Mouse (Mus musculus) CH12.LX (cell line): Measurements from ENCODE around the gene Rexo1.

Experiments used
- CHD2 ChIP-seq: IDR thresholded peaks from 2 replicates; pipeline ENCODE4 v1.6.1; 2011; ENCODE audit warnings: low read length, improper control_type of control experiment
- CTCF ChIP-seq, 2 experiments: IDR thresholded peaks in 1 of 2; conservative IDR thresholded peaks in 1 of 2; 2 replicates each; pipeline ENCODE4 v1.5.1; 2011 to 2012; ENCODE audit warnings: low read depth in 2 of 2, low read length in 2 of 2, improper control_type of control experiment in 1 of 2, inconsistent platforms in 1 of 2, mild to moderate bottlenecking in 1 of 2, moderate library complexity in 1 of 2
- EP300 ChIP-seq: IDR thresholded peaks from 2 replicates; pipeline ENCODE4 v1.6.1; 2011; ENCODE audit warnings: low read length, improper control_type of control experiment
- IRF4 ChIP-seq: IDR thresholded peaks from 2 replicates; pipeline ENCODE4 v1.6.1; 2014; ENCODE audit warnings: low read depth, mild to moderate bottlenecking, inconsistent platforms, low read length, improper control_type of control experiment
- MAFK ChIP-seq: IDR thresholded peaks from 2 replicates; pipeline ENCODE4 v1.6.1; 2011; ENCODE audit warnings: low read length, improper control_type of control experiment; ENCODE audit not compliant: insufficient replicate concordance
- MEF2A ChIP-seq: IDR thresholded peaks from 2 replicates; pipeline ENCODE4 v1.6.1; 2014; ENCODE audit warnings: low read depth, mild to moderate bottlenecking, inconsistent platforms, low read length, improper control_type of control experiment, borderline replicate concordance
- MYC ChIP-seq: IDR thresholded peaks from 2 replicates; pipeline ENCODE4 v1.6.1; 2011; ENCODE audit warnings: low read depth, mild to moderate bottlenecking, improper control_type of control experiment, low read length
- POLR2A ChIP-seq: IDR thresholded peaks from 2 replicates; pipeline ENCODE4 v1.6.1; 2011; ENCODE audit warnings: low read depth, mild to moderate bottlenecking, improper control_type of control experiment, low read length
- POLR2AphosphoS2 ChIP-seq: IDR thresholded peaks from 2 replicates; pipeline ENCODE4 v1.6.1; 2011; ENCODE audit warnings: low read depth, low read length, improper control_type of control experiment
- RCOR1 ChIP-seq: conservative IDR thresholded peaks from 2 replicates; pipeline ENCODE4 v1.6.1; 2012; ENCODE audit warnings: low read depth, mild to moderate bottlenecking, inconsistent platforms, low read length, improper control_type of control experiment
- TBP ChIP-seq: conservative IDR thresholded peaks from 2 replicates; pipeline ENCODE4 v1.6.1; 2011; ENCODE audit warnings: low read depth, low read length, improper control_type of control experiment
- USF1 ChIP-seq: IDR thresholded peaks from 2 replicates; pipeline ENCODE4 v1.6.1; 2014; ENCODE audit warnings: low read depth, mild to moderate bottlenecking, inconsistent platforms, low read length, improper control_type of control experiment
- ZC3H11A ChIP-seq: IDR thresholded peaks from 2 replicates; pipeline ENCODE4 v1.6.1; 2012; ENCODE audit warnings: low read depth, mild to moderate bottlenecking, inconsistent platforms, low read length, improper control_type of control experiment
- ZMIZ1 ChIP-seq: IDR thresholded peaks from 2 replicates; pipeline ENCODE4 v1.6.1; 2012; ENCODE audit warnings: low read depth, mild to moderate bottlenecking, inconsistent platforms, low read length, improper control_type of control experiment

- TF ChIP-seq POLR2A (no peak), MYC (no peak), POLR2AphosphoS2 (no peak), TBP (no peak), CTCF (conservative IDR thresholded peaks at IDR 0.05 in 1 of 2, IDR thresholded peaks at IDR 0.05 in 1 of 2; ENCODE audit: low read depth in 2 of 2, low read length in 2 of 2) (no peak), ZC3H11A (no peak), RCOR1 (no peak), USF1 (no peak), MEF2A (no peak), IRF4 (no peak), CHD2 (no peak), EP300 (no peak), MAFK (no peak), ZMIZ1 (no peak)
Observed at GRCm38 (mm10) chr10:80495901-80496300, 65.5 kb downstream of the Rexo1 start.
